Mouse (Mus musculus) kidney, postnatal 0 days (tissue): ENCODE measurements around the gene Gnb5. TPM values are rescaled to one million over a fixed set of nuclear protein-coding genes. Genes with fewer than 3 reads are reported as not detected.

Experiments
- ATAC-seq: fragments of 200-750 bp; cut with Nextera tagmentation; replicated peaks from 2 replicates; pipeline ENCODE4 v1.8.0; 2017; ENCODE audit warnings: low read depth, moderate number of reproducible peaks, moderate TSS enrichment, moderate library complexity; ENCODE audit not compliant: low FRiP score
- DNase-seq: peaks from one replicate; pipeline ENCODE4 v3.0.0-alpha.2; 2016; ENCODE audit warnings: low spot score
- H3K27ac ChIP-seq: fragments of 300-500 bp; sonication (generic); 2 replicates; pipeline ENCODE4 v1.5.1; 2014; ENCODE audit warnings: mild to moderate bottlenecking
- H3K27me3 ChIP-seq: fragments of 300-500 bp; sonication (generic); 2 replicates; pipeline ENCODE4 v1.6.1; 2014; ENCODE audit warnings: low read length, mixed read lengths; ENCODE audit not compliant: insufficient read depth
- H3K36me3 ChIP-seq: fragments of 300-500 bp; sonication (generic); 2 replicates; pipeline ENCODE4 v1.6.1; 2014; ENCODE audit warnings: low read length, mixed read lengths; ENCODE audit not compliant: insufficient read depth
- H3K4me1 ChIP-seq: fragments of 300-500 bp; sonication (generic); replicated peaks from 2 replicates; pipeline ENCODE4 v1.6.1; 2014; ENCODE audit warnings: antibody characterized with exemption, low read length, mixed read lengths; ENCODE audit not compliant: insufficient read depth
- H3K4me2 ChIP-seq: fragments of 300-500 bp; sonication (generic); 2 replicates; pipeline ENCODE4 v1.6.1; 2014; ENCODE audit warnings: mild to moderate bottlenecking, low read length, moderate library complexity, mixed read lengths
- H3K4me3 ChIP-seq: fragments of 300-500 bp; sonication (generic); replicated peaks from 2 replicates; pipeline ENCODE4 v1.5.1; 2014; ENCODE audit warnings: low read depth, low read length
- H3K9ac ChIP-seq: fragments of 300-500 bp; sonication (generic); 2 replicates; pipeline ENCODE4 v1.6.1; 2014; ENCODE audit warnings: low read depth, low read length
- H3K9me3 ChIP-seq: fragments of 300-500 bp; sonication (generic); replicated peaks from 2 replicates; pipeline ENCODE4 v1.6.1; 2016; ENCODE audit warnings: low read length, inconsistent platforms, mixed read lengths
- CTCF ChIP-seq: IDR thresholded peaks from 2 replicates; pipeline ENCODE4 v1.5.1; 2016; ENCODE audit warnings: antibody characterized with exemption, low read depth, mild to moderate bottlenecking, moderate library complexity
- WGBS: fragments of 180-500 bp; shearing (Covaris S2); extraction: QIAGEN DNeasy Blood & Tissue Kit; methylation state at CpG from one replicate; pipeline ENCODE4 v1.1.7; 2014; 5-methylcytosine and 5-hydroxymethylcytosine counted together
- polyA plus RNA-seq: library from polyadenylated mRNA; unstranded; fragments of >200 nt; fragmentation: Nextera tagmentation; extraction: Ambion mirVana; gene quantifications from 2 replicates; pipeline ENCODE4 v1.2.1, GENCODE M21; 2015

Gnb5 gene
- polyA plus RNA-seq = 35.0 and 37.6 TPM in 2 replicates

DNA sequence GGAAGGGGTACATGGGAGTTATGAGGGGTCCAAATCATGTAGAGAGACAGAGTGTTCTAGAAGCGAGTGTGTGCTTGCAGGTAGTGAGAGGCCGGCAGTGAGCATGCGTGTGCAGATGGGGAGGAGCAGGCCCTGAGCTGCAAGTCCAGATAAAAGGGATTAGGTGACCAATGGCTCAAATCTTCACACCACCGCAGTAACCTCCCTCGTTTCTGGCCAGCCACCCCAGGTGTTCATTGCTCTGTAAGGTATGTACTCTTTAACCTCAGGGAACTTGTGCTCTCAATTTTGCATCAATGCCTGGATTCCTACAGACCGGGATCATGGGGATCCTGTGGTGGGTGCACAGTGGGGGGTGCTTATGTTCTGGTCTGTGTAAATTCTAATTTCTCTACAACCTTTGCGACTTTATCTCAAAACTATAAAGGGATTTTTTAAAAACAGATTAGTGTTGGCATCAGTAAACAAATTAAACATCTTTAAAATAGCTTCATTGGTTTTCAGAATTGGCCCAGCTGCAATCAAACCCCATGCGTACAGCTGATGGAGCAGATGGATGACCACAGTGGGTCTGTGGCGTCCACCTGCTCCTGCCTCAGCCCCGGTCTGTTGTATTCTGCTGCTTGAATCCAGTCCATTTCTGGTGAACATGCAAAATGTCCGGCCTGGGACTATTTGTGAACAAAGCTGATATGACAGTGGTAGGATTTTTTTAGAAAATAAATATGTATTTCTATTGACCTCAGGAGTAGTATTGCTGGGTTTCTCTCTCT lies at the start of gene Gnb5:
TSS of gene Gnb5 (plus strand) at position 163 of the 773 bp plus-strand sequence.
- Histone ChIP-seq H3K27ac (no peak within 1 kb of the TSS), H3K27me3 (no peaks in the 10 kb centered on the region), H3K4me1 (no peaks in the 10 kb centered on the region), H3K4me3 (no peak within 1 kb of the TSS), H3K4me2 (no peak within 1 kb of the TSS), H3K9ac (no peak within 1 kb of the TSS), H3K9me3 (no peaks in the 10 kb centered on the region), H3K36me3 (no peaks in the 10 kb centered on the region)
- DNase-seq = no peak
- TF ChIP-seq CTCF = no peak
- 80% methylated on average over 11 of the region's 11 CpGs for WGBS
- ATAC-seq = no peak

DNA sequence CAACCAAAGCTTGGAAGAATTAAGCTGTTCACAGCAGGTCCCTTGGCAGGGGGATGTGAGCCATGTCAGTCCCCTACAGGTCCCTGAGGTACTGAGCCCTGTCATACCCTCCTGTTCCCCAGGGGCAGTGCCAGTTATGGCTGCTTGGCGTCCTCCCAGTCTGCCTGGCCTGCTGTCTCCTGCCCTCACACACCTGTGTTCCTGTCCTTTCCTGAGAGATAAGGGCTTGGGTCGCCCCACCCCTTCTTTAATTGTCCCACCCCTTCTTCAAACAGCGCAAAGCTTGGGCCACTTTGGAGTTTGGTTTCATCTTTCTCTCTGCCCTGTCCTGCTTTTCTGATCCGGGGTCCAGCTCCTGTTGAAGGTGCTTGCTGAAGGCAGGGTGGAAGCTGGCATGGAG lies 47.3 kb upstream of the Gnb5 start:
- 73% methylated on average over 4 of the region's 4 CpGs for WGBS
- Histone ChIP-seq H3K27ac (no peak overlapping the region), H3K9me3 (no peaks in the 10 kb centered on the region), H3K9ac (no peak overlapping the region), H3K36me3 (no peaks in the 10 kb centered on the region), H3K27me3 (no peaks in the 10 kb centered on the region), H3K4me2 (no peak overlapping the region), H3K4me3 (no peak overlapping the region), H3K4me1 (0 out of 2 replicates have a peak, but pooled peaks cover 19% of the 10 kb centered on the region)
- TF ChIP-seq CTCF = no peak
- DNase-seq (no peak), ATAC-seq (no peak)

DNA sequence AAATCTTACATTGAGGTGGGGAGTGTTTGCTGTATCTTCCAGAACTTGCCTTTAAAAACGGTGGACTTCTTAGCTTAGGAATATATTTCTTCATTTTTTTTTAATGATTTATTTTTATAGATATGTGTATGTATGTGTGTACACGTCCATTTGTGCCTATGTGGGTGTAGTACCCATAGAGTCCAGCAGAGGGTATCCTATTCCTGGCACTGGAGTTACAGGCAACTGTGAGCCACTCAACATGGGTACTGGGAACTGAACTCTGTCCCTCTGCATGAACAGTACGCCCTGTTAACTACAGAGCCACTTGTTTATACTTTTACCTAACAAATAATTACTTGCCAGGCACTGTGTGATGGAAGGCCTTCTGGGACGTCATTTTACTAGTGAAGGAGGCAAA lies 46.4 kb upstream of the Gnb5 start:
- WGBS = 91% methylated on average over 4 of the region's 4 CpGs
- Histone ChIP-seq H3K9ac (no peak overlapping the region), H3K27me3 (no peaks in the 10 kb centered on the region), H3K4me2 (no peak overlapping the region), H3K4me1 (0 out of 2 replicates have a peak, but pooled peaks cover 11% of the 10 kb centered on the region), H3K4me3 (no peak overlapping the region), H3K36me3 (no peaks in the 10 kb centered on the region), H3K9me3 (no peaks in the 10 kb centered on the region), H3K27ac (no peak overlapping the region)
- DNase-seq = no peak
- ATAC-seq = no peak
- TF ChIP-seq CTCF = peak; percentile 47

DNA sequence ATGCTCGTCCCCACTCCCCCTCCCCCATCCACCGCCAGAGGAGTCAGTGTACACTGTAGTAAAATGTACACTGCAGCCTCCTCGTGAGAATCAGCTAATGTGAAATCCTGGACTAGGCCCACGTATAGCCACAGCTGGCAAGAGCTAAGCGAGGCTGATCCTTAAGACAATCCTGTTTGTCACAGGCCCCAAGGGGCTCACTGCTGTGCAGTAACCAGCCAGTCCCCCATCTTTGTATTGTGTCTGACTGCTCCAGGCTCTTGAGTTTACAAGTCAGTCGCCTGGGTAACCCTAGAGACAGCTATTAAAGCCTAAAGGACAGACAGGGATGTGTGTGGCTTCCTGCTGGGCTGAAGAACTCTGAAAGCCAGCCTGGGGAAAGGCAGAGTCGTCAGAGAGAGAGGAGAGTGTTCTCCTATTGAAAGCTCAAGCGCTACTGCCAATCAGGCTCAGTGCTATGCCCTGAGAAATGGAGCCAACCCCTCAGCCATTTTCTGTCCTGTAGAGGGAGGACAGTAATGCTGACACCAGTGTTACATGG lies 44.7 kb upstream of the Gnb5 start:
- no peak overlapping the region for H3K4me3 ChIP-seq
- H3K4me1 ChIP-seq = no peaks in the 10 kb centered on the region
- H3K36me3 ChIP-seq = no peaks in the 10 kb centered on the region
- DNase-seq (no peak), ATAC-seq (no peak)
- no peak for TF ChIP-seq CTCF
- 25% methylated on average over 8 of the region's 8 CpGs for WGBS
- no peak overlapping the region for H3K9ac ChIP-seq
- no peak overlapping the region for H3K4me2 ChIP-seq
- H3K27ac ChIP-seq = no peak overlapping the region
- no peaks in the 10 kb centered on the region for H3K27me3 ChIP-seq
- no peaks in the 10 kb centered on the region for H3K9me3 ChIP-seq

DNA sequence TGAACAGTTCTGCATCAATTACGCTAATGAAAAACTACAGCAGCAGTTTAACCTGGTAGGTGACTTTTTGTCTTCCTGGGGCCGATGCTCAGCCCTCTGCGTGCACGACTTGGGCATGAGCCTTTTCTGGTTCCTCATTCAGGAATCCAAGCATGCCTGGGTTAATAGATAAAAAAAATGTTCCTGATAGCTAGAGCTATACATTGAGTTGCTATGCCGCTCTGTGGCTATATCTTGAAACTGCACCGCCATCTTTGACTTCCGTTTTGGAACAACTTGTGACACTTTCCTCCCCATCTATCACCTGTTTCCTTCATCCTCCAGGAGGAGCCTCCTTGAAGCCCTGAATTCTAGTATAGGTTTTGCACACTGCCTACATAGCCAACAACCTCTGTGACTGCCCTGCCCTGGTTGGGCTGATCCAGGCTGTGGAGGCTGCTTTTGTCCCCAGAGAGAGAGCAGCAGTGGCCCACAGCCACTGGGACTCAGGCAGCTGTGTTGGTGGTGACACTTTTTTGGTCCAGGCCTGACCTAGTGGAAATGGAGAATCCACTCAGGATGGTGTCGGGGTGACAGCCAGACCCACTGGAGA lies 43.8 kb upstream of the Gnb5 start:
- peak; percentile 57 for TF ChIP-seq CTCF
- peak; percentile 43 for DNase-seq
- WGBS = 63% methylated on average over 8 of the region's 8 CpGs

DNA sequence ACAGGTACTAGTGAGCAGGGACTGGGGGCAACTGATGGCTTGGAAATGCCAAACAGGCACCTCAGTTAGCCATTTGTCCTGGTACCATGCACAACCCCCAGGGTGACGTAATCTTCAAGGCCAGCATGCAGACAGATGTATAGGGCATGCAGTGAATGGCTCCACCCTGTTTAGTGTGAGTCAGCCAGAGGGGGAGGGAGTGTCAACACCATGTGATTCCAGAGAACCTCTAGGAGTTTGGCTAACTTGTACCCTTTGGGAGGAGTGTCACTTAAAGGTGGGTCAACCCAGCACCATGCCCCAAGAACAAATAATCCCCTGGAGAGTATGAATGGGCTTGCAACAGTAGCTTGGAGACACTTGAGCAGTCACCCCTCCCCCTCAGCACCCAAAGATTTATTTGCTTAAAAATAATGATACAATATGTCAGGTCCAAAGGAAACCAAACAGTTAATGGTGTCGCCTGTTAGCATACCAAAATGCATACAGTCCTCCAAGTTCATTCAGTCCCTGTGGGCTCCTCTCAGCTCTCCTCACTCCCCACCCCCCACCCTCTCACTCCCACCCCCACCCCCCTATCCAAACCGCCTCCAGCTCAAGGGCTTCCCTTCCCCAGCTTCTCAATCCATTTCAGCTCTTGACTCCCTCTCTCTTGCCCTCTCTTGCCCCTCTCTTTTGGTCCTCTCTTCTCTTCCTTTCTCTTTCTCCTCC lies 41.9 kb upstream of the Gnb5 start:
- Histone ChIP-seq H3K9ac (no peak overlapping the region), H3K36me3 (no peaks in the 10 kb centered on the region), H3K27ac (no peak overlapping the region), H3K4me2 (no peak overlapping the region), H3K9me3 (no peaks in the 10 kb centered on the region), H3K27me3 (no peaks in the 10 kb centered on the region), H3K4me3 (no peak overlapping the region), H3K4me1 (no peaks in the 10 kb centered on the region)
- 55% methylated on average over 3 of the region's 3 CpGs for WGBS
- ATAC-seq = peak; percentile 68; the same call in 1 of the 2 replicates
- TF ChIP-seq CTCF = no peak
- no peak for DNase-seq

More for the DNA sequence above, 43.8 kb upstream of the Gnb5 start:
- ATAC-seq = no peak
- H3K36me3 ChIP-seq = no peaks in the 10 kb centered on the region
- no peak overlapping the region for H3K27ac ChIP-seq
- H3K9ac ChIP-seq = no peak overlapping the region
- no peak overlapping the region for H3K4me2 ChIP-seq
- no peaks in the 10 kb centered on the region for H3K9me3 ChIP-seq
- H3K27me3 ChIP-seq = no peaks in the 10 kb centered on the region
- H3K4me3 ChIP-seq = no peak overlapping the region
- H3K4me1 ChIP-seq = no peaks in the 10 kb centered on the region
